Mouse (Mus musculus): Measurements from ENCODE around the gene 1700023F06Rik.

Gene 1700023F06Rik

DNA sequence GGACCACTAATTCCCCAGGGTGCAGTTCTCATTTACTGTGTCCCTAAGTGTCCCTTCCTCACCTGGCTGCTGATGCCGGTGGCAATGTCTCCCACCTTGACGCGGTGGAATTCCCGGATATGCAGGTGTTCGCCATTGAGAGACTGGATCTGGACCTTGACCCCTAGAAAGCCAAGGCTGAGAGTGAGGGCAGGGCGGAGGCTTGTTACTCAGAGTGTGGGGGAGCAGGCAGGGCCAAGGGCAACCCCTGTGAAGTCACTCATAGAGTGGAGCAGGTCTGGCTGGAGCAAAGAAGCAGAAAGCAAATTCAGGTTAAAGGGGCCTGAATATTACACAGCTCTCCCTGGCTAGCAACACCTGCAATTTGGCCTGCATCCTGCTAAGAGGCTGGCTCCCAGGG is 13.1 kb upstream of the 1700023F06Rik start:
- no peak for DNase-seq

DNA sequence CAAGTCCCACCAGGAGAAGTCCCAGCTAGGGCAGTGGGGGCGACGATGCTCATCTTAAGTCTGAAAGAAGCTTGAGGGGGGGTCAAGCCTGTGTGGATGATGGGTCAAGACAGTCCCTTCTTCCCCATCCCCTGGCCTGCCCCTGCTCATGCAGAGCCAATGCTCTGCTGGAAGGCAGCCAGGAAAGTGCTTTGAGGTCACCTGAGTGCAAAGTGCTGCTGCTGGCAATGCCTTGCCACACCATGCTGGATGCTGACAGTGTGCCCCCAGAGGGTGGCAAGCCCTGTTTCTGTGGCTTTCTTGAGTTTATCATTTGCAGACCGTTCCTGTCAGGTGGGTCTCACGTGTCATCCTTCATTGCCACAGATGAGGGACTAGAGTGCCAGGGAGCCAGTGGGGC is 11.6 kb upstream of the 1700023F06Rik start:
- DNase-seq: peak in 1 of 2 experiments; percentile 46

DNA sequence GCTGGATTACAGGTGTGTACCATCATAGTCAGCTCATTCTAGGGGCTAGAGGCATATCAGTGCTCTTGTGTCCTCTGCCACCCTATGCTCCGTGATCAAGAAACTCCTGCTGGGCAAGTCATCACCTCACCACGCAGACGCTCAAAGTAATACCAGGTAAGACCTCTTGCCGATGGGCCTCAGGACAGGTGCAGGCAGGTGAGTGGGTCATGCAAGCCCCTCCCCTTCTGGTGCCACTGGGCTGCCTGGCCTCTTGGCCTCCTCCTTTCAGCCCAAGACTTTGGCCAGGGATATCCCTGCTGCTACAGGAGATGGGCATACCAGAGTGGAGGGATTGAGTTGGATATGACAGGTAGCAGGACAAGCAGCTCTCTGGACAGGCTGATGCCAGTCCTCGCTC is 10.9 kb upstream of the 1700023F06Rik start:
- no peak for DNase-seq

DNA sequence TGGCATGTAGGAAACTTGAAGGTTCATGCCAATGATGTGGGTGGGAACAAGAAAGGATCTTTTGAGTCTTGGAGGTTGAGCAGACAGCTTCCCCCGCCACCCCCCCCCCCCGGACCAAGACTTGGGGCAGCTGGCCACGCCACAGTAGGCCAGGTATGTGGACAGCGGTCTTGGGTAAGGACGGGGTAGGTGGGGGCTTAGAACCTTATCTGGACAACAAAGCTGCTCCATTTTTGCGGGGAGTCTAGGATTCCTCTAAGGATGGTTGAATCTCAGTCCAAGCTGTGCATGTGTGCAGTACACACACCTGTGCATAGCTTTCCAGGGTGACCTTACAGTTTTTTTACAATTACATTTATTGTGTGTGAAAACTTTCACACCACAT is 10.2 kb upstream of the 1700023F06Rik start:
- DNase-seq: no peak

DNA sequence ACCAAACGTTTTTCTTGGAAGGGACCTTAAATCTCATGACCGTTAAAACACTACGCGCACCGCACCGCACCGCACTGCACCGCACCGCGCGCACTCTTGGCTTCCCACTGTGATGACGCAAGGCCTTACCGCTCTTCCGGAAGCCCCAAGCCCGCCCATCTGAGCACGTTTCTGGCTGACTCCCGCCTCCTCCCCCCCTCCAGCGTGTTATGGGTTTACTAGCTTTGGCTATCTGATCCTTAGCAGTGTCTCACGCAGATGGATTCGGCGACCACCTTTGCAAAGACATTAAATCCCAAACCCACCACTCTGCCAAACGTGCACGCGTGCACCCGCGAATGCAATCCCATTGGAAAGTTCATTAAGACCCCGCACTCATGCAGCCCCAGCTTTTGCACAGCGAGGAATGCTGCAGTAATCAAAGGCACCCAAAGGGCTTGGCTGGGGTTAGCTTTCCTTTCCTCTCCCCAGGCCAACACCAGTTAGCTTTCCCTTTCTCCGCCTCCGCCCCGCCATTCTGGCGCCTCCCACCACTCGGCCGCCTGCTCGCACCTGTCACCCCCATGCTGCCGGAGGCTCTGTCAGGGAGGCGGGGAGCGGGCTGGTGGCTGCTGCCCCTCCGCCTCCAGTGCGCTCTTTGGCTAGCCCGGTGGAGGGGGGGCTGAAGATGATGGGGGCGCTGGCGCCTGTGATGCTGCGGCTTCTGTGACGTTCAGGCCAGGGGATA is 9.6 kb upstream of the 1700023F06Rik start, which contains the start of gene Spata32:
Gene Spata32 (minus strand): TSS at position 643 of the 727 bp plus-strand sequence.
- DNase-seq: peak; percentile 85 to 89

DNA sequence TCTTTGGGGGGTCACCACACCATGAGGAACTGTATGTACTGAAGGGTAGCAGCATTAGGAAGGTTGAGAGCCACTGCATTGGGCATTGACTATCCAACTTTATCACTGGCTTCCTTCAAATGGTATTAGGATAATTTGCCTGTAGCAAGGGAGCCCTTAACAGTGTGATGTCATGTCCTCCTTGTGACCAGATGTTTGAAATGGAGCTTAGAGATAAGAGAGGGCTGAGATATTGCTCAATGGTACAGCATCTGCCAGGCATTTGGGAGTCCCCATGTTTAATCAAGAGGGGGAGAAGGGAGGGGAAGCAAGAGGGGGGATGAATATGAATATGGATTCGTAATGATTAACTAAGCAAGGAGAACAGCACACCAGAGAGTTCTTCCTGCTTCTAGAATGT is 7.0 kb upstream of the 1700023F06Rik start:
- DNase-seq: no peak

DNA sequence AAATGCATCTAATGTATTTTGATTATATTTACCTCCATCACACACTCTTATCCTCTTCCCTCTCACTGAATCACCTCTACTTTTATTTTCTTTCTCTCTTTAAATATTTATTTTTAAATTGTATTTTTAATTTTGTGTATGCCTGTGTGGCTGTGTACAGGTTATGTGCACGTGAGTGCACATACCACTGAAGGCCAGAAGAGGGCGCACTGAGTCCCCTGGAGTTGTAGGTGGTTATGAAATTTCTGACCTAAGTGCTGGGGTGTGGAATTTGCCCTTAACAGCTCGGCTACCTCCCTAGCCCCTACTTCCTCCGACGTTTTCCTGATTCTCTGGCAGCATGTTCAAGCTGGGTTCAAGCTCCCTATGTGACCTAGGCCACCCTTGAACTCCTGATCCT is 5.4 kb upstream of the 1700023F06Rik start:
- DNase-seq: no peak

DNA sequence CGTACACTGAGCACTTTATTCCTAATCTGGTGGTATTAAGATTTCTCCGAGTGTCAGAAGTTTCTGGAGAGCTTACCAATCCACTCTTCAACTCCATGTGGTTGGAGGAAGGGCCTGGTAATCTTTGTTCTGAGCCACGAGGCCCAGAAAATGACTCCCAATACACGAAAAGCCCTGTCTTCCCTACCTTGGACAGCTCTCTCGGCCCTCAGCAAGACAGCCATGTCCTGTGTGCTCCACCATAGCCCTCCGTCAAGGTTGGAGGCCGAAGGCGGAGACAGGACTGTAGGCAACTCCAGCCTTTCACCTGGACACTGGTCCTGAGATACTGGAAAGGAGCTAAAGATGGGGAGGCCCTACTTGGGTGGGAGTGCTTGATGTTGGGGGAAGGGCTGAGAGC is 1.9 kb upstream of the 1700023F06Rik start:
- DNase-seq: no peak

DNA sequence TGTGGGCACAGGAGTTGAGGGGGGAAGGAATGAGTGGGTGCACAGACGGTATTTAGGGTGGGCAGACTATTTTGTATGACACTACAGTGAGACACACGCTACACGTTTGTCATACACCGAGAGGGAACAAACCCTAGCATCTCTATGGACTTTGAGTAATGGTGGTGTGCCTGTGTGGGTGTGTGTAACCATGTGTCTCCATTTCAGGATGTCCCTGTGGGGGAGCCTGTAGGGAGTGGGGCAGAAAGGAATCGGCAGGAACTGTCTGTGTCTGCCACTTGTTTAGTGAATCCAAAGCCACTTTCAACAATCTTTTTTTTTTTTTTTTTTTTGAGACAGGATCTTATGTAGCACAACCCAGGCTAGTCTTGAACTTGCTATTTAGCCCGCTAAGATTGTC is 2.2 kb downstream of the 1700023F06Rik start:
- no peak for DNase-seq

DNA sequence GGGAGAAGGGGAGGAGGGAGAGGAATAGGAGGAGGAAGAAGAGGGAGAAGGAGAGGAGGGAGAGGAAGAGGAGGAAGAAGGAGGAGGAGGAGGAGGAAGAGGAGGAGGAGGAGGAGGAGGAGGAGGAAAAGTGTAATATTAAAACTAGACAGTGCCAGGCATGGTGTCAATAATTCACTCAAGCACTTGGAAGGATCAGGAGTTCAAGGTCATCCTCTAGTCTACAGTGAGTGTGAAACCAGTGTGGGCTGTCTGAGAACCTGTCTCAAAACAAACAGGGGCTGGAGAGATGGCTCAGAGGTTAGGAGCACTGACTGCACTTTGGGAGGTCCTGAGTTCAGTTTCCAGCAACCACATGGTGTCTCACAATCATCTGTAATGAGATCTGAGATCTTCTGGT is 6.0 kb downstream of the 1700023F06Rik start:
- DNase-seq: no peak

DNA sequence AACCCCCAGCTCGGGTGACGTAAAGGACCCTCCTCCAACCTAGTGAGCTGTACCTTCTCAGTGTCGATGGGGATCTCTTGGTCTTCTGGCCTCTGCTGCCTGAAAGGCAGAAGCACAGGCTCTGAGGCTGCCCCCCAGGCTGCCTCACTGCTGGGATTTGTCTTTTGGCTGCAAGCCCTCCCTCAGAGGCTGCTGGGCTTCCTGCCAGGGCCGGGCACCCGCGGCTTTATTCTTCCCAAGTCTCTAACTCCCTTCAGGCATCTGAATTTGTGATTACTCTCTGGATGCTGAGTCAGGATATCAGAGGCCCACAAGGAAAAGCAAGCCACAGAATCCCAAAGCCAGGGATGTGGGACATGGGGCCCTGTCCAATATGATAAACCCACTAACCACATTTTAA is 6.7 kb downstream of the 1700023F06Rik start:
- peak; percentile 79 to 84 for DNase-seq

DNA sequence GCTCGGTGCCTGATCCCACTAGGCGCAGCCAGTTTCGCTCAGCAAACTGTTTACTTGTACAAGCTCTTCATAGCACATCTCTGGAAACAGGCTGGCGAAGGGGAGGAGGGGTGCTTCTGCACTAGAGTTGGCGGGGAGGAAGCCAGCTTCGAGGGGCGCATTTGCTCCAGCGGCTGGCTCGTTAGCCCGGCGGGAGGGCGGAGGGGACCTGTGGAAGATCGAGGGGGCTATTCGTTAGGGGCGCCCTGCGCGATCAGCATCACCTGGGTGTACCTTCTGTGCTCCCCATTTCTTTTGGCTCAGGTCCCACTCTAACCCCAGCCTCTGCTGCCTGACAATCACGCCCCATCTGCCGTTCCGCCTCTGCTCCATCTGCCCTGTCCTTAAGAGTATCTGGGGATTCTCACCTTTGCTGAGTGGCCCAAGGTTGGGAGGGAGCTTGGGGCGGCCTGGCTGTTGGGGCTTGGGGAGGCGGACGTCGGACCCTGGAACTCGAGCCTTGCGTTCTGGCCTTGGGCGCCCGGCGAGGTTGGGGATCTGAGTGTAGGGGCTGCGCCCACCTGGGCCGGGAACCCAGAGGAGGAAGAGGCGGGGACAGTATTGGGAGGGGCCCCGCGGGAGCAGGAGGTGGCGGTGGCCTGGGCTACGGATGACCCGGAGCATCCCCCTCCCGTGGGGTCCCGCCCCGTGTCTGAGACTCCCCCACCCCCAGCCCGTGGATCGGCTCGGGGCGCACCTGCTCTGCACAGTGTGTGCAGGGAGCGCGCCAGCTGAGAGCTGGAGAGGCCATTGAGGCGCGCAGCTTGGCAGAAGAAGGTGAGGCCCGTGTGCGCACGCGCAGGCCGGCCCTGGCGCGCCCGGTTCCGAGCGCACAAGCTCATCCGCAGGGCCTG is 9.2 kb downstream of the 1700023F06Rik start:
- peak; percentile 93 to 94 for DNase-seq

DNA sequence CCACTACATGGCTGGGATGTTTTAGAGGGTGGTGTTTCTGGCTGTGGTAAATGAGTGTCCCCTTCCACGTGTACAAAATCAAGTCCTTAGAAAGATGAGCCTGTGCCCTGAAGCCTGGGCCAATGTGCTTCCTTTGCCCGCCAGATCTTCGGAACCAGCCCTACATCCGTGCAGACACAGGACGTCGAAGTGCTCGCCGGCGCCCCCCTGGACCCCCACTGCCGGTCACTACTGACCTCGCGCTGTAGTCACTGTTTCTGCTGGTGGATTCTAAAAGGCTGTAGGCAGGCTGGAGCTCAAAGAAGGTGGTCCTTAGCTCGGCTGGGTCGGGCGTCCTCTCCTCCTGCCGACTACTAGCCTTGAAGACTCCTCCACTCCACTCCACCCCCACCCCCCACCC is 10.0 kb downstream of the 1700023F06Rik start:
- peak in 1 of 2 experiments; percentile 49 for DNase-seq

DNA sequence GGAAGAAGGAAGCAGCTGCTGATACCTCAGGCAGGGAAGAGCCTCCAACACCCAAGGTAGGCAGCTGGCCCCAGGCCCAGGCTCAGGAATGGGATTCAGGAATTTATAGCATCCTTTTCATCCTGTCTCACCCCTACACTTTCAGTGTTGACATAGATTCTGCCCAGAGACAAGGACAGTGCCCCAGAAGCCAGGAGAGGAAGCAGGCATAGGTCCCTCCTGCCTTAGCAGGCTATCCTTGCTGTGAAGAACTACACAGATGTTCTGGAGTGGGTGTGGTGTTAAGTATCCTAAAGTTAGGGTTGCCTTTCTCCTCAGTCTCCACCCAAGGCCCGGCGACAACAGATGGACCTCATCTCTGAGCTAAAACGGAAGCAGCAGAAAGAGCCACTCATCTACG is 11.0 kb downstream of the 1700023F06Rik start:
- DNase-seq: peak in 1 of 2 experiments; percentile 53

DNA sequence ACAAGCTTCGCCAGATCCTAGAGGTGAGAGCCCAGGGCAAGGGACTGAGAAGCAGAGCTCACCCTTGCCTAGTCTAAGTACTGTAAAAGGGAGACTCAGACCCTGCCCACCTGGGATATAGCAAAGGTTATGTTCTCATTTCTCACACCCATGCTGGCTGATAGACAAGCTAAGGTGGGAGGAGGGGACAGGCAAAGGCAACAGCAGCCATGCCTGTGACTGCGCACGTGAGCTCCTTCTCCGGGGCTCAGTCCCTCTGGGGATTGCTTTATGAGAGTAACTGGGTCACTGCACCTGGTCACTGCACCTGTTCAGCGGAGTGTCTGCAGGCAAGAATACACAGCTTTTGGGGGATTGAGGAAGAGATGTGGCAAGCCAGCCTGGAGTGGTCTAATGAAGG is 12.7 kb downstream of the 1700023F06Rik start:
- peak in 1 of 2 experiments; percentile 43 for DNase-seq

DNA sequence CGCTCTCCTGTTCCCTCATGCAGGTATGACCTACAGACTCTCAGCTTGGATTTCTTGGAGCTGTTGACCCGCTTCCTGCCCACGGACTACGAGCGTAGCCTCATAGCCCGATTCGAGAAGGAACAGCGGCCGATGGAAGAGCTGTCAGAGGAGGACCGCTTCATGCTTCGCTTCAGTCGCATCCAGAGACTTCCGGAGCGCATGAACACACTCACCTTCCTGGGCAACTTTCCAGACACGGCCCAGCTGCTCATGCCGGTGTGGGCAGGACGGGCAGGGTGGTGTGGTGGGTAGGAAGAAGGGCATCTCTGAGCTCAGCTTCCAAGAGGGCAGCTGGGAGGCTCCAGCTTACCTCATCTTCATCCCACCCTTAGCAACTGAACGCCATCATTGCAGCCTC is 13.1 kb downstream of the 1700023F06Rik start:
- peak in 1 of 2 experiments; percentile 64 for DNase-seq

DNA sequence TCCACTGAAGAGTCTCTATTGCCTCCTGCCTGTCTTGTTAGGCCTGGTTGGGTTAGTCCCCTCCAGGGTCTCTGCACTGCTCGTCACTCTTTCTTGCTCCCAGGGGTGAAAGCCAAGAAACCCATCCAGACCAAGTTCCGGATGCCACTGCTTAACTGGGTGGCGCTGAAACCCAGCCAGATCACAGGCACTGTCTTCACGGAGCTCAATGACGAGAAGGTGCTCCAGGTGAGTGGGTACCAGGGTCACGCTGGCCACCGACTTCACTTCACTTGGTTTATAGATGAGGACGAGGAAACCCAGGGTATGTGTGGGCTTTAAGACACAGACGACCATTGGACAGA is 14.6 kb downstream of the 1700023F06Rik start:
- DNase-seq: peak in 1 of 2 experiments; percentile 33

DNA sequence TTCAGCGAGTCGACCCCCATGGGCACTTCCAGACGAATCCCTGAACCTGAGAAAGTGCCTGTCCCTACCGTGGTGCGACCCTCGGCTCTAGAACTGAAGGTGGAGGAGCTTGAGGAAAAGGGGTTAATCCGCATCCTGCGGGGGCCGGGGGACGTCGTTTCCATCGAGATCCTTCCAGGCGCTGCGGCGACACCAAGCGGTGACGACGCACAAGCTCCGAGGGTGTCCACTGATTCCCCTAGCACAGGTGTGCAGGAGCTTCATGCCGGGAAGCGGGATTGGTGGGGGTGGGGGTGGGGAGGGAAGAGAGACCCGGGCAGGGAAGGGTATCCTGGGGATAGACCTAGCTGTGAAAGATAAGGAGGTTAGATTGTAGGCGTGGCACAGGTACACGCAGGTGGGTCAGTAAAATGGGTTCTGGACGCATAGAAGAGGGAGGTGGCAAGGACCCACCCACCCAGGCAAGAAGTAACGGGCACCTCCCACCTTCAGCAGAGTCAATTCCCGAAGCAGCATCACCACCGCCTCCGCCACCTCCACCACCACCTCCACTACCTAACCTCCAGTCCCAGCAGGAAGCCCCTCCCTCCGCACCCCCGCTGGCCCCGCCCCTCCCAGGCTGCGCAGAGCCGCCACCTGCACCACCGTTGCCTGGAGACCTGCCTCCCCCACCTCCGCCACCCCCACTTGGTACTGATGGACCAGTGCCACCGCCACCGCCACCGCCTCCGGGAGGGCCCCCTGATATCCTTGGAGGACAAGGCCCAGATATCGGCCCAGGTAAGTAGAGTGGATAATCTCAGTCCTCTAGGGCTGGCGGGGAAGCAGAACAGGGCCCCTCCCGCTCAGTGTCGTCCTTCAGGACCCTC is 15.2 kb downstream of the 1700023F06Rik start:
- peak; percentile 83 to 89 for DNase-seq

DNA sequence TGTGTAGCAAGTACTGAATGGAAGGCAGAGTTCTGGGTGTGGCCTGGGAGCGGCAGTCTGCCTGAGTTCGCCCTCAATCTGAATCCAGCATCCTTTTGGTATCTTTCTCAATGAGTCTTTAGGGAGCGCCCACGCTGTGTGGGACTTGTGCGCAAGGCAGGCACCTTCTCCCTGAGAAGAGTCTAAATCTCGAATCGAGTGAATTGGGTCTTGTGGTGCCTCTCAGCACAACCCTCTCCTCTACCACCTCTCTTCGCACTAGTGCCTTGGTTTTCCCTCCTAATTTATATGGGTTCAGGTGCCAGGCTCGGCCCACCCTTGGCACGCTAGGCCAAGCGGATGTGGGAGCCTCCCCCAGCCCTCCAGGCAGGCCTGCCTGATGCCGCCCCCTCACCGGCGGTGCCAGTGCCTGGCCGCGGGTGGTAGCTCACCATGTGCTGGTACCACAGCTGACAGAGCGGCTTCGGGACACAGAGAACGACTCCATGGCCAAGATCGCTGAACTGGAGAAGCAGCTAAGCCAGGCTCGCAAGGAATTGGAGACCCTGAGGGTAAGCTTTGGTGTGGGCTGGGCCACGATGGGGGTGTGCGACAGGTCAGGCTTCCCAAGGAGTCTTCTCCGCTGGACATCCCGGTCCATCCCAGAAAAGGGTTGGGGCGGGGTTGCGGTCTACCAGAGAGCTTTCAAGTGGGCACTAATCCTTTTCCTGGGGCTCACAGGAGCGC is 16.0 kb downstream of the 1700023F06Rik start:
- peak; percentile 69 to 74 for DNase-seq

DNA sequence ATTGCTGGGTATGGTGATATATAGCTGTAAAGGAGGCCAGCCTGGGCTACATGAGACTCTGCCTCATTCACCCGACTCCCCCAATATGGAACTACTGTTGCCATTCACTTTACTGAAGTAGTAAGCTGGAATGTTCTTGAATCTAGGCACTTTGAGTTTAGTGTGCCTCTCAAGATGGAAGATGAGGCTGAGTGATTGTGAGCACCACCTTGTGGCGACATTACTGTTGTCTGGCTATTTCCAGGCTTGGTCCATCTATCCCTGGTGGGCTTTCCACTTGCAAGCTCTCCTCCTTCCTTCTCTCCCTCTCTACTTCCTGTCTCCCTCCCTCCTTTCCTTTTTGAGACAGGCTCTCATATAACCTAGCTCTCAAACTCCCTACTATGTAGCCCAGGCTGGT is 23.5 kb downstream of the 1700023F06Rik start:
- peak; percentile 63 to 81 for DNase-seq

DNA sequence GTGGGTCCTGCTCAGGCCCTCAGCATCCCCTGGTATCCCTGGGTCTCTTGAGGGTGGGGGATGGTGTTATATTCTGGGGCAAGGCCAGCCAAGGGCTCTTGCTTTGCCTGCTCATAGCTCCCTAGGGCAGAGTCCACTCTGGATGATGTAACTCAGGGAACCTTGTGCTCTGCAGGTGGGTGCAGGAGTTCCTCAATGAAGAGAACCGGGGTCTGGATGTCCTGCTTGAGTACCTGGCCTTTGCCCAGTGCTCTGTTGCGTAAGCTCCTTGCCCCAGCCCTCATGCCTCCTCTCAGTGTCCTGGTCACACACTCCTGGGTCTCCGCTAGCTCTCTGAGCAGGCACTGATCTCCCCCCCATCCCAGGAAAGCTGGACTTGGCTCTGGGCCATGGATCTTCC is 26.4 kb downstream of the 1700023F06Rik start:
- no peak for DNase-seq

DNA sequence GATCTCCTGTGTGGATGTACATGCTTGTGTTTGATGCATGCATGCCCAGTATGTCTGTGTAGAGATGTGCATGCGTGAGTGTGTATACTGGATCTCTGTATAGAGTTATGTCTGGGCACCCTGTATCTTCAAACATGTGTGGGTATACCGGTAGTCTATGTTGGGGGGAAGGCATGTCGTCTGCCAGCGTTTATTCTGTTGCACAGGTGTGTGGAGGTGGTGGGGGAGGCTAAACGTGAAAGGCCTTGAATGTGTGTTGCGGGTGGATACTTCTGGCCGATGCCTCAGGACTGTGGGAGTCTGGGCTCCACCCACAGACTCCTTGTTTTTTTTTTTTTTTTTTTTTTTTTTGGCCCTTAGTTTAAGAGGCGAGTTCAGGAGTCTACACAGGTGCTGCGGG is 27.0 kb downstream of the 1700023F06Rik start:
- no peak for DNase-seq

All from cerebellum, postnatal 25 days (tissue).